Mouse (Mus musculus): ENCODE results near the gene Uri1.

Gene Uri1

DNA sequence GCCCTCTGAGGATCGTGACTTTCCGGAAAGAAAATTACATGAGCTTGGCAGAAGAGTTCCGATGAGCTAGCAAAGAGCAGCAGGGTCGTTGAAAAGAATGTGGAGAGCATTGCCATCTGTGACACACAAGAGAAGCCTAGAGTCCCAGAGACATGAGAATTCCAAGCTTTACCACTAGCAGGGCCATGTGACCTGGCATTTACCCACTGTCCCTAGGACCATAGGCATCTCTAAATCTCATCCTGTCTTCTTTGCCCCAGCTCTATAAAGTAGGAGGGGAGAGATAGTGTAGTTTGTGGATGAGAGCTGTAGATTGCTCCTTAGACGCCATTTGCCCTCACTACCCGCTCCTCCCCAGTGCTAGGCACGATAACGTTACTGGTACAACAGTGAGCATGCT, at the start of gene Uri1:
Gene Uri1 (minus strand): TSS at position 101 of the 400 bp plus-strand sequence.
- DNase-seq (ENCODE audit: extremely low spot score, low read depth, low spot score), result no peak

DNA sequence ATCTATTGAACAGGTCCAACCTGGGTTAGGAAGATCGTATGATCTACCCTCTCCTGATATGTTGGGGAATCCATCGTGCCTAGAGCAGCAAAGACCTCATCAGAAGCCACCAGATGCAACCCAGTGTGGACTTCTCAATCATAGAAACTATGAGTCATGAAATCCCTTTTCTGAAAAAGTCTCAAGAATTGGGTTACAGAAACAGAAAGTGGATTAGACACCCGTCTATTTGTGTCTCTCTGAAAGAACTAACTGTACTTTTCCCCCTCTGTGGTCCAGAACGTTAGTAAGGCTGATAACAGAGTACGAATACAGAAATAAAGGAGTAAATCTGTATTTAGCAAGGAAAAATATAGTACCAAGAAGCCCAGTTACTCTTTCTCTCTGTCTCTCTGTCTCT, 47.7 kb upstream of the Uri1 start:
- no peak for DNase-seq (ENCODE audit: extremely low spot score, low read depth, low spot score)

DNA sequence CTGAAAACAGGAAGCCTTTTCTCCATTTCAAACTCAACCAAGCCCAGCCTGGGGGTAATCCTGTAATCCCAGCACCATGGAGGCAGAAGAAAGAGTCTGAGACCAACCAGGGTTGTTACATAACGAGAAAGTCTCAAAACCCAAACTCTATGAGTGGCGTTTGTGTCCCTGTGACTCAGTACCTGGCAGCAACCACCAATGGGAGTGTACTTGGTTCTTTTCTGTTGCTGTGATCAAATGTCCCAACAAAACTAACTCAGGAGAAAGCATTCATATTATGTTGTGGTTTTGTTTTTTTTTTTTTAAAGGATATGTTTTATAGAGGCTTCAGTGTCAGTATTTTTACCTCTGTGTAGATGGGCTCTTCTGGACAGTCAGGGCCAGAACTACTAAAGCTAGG, 47.3 kb upstream of the Uri1 start:
- DNase-seq (ENCODE audit: extremely low spot score, low read depth, low spot score), result no peak

DNA sequence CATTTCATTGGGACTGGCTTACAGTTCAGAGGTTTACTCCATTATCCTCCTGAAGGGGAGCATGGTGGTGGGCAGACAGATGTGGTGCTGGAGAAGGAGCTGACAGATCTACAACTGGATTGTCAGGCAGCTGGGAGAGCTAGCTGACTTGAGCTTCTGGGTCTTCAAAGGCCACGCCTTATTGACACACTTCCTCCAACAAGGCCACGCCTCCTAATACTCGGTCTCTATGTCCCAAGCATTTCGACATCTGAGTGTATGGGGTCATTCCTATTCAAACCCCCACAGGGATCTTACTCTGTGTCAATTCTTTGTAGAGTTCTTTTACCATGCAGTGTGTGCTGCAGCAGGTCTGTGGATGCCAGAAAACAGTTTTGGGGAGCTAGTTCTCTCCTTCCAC, 41.1 kb upstream of the Uri1 start:
- no peak for DNase-seq (ENCODE audit: extremely low spot score, low read depth, low spot score)

DNA sequence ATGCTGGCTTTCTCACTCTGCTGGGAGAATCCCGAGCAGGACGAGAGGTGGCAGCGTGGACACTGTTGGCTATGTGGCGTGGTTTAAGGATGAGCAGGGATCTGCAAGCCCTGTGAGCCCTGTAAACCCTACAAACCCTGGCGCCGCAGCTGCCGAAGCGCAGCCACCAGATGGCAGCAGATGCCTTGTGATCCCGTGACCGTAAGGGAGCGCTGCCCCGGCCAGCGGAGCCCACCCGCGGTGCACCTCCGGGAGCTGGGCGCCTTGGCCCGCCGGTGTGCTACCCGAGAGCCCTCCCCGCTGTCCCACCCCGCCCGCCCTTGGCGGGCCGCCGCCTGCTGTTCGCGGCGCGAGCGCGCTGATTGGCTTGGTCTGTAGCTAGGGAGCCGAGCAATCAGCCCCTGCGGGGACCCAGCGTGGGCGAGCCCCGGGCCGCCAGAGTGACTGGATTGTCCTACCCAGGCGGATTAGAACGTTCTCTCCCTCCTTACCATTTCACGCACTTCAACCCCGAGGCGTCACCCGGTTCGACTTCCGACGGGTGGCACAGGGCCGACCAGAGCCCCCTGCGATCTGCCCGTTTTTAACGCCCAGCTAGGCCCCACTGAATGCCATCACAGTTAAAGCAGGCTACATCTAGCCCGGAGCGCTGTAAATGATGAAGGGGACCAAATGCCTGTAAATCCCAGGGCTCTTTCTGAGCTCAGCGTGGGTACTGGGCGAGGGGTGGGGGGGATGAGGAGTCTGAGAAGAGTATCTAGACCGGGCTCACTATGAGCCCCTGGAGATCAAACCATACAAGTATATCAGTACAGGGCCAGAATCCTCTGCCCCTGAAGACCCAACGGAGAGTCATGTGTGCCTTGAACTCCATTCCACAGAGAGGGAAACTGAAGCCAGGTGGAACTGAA, 38.0 kb upstream of the Uri1 start:
- peak; percentile 64 for DNase-seq (ENCODE audit: extremely low spot score, low read depth, low spot score)

DNA sequence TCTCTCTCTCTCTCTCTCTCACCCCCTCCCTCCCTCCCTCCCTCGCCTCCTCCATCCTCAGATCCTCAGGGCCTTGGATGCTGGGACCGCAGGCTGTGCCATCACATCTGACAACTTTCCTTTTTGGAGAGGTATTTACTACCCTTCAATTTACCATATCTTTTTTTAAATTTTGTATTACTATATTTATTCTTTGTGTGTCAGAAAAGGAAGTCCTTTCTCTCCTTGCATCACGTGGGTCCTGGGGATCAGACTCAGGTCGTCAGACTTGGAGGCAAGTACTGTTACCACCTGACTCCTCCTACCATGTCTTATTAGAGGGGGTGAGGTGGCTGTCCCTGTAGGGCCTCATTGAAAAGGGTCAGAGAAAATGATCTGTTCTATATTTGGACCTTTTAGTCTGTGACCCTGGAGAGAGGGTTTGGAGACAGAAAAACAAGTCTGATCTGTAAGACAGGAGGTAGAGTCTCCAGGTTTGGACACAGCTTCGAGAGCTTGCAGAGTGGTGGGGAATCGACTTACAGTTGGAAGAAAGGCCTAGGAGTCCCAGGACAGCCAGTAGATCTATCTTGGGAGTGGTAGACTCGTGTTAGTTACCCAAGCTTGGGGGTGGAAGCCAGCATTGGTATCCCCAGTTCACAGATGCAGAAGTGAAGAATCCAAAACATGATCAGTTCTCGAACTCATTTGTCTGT, 36.4 kb upstream of the Uri1 start:
- DNase-seq (ENCODE audit: extremely low spot score, low read depth, low spot score), result no peak

DNA sequence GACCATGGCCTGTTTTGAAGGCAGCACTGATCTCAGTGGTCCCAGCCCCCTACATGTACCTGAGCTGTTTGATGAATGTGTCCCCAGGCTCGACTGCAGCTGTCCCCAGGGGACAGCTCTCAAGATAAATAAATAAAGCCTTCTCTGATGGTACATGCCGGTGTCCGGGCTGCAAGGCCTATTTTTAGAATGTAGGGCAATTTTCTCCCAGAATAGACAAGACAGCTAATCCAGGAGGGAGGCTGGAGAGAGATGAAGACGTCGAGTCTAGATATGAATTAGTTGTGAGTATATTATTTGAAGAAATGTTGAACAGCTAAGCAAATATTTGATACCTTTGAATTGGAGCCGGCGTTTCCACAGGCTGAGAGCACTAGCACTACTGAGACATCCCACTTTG, 35.7 kb upstream of the Uri1 start:
- no peak for DNase-seq (ENCODE audit: extremely low spot score, low read depth, low spot score)

DNA sequence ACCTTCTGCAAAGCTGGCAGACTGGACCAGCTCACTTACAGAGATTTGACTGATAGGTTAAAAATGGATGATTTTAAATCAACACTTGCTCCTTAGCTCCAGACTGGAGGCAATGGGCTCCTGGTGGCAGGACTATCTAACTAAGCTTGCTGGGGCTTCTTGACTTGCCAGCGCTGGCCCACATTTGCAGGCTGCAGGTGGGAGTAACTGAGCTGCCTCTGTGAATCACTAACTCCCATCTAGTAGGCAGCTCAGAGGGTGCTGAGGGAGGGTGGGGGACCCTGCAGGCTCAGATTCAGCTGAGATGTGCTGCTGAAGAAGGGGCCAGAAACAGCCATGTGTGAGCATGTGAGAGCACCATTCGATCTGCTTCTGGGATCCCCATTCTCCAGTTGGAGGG, 32.6 kb upstream of the Uri1 start:
- DNase-seq (ENCODE audit: extremely low spot score, low read depth, low spot score), result no peak

DNA sequence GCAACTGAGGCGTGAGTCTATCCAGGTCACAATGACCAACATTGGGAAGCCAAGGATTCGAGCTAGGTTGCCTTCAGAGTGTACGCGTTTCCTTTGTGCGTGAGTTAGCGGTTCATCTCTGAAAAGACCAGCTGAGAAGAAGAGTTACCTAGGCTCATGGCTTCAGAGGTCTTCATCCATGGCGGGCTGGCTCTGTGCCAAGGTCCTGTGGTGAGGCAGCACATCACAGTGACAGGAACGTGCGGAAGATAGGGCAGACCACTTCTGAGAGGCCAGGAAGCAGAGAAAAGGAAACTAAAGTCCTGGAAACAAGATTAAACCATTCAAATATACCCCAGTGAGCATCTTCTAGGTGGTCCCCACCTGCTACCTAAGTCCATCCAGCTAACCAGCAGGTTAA, 30.9 kb upstream of the Uri1 start:
- no peak for DNase-seq (ENCODE audit: extremely low spot score, low read depth, low spot score)

DNA sequence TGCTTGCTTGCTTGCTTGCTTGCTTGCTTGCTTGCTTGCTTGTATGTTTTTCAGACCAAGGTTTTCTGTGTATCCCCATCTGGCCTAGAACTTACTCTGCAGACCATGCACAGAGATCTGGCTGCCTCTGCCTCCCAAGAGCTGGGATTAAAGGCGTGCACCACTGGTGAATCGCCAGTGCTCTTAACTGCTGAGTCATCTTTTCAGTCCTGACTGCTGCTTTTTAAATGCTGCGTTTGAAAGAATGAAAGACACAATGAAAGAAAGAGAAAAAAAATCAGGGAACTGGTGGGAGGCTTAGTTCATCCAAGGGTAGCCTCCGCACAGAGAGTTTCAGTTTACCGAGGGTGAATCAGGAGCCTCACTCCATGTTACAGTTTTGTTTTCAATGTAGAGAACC, 23.9 kb upstream of the Uri1 start:
- no peak for DNase-seq (ENCODE audit: extremely low spot score, low read depth, low spot score)

DNA sequence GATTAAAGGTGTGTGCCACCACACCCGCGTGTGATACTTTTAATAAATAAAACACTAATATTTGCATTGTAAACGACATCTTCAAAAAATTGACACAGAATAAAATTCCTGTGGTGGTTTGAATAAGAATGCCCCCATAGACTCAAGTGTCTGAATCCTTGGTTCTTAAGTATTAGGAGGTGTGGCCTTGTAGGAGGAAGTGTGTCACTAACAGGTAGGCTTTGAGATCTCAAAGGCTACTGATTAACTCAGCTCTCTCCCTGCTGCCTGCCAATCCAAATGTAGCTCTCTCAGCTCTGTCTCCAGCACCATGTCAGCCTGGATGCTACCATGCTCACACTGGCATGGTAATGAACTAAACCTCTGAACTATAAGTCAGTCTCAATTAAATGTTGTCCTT, 17.9 kb upstream of the Uri1 start:
- DNase-seq (ENCODE audit: extremely low spot score, low read depth, low spot score), result no peak

DNA sequence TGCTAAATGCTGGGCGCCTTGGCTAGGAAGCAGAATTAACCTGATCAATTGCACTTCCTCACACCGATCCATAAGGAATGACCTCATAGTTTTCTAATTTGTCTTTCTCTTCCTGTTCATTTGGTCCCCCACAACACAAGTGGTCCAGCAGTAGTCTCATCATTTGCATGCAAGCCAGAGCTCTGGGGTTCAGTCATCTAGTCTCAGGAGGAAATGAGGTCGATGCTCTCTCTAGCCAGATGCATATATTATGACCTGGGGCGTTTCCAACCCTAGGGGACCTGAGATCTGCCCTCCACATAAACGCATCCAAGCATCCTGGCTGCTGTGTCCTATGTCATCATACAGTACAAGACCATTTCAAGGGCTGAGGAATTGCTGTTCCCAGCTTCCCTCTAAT, 14.2 kb upstream of the Uri1 start:
- no peak for DNase-seq (ENCODE audit: extremely low spot score, low read depth, low spot score)

DNA sequence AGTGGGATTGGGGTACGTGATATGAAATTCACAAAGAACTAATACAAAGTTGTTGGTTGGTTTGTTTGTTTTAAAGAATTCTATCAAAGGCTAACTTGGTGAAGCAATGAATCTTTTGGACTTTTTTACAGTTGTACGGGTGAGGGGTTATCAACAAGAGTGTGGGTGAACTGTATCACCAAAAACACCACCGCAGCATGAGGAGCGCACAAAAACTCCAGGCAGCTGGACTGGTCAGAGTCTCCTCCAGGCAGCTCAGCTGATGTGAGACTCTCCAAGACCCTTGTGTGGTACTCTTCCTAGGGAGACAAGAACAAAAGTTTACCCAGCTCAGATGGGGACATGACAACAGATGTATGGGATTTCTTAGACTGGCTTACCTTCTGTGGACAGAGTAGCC, 7.8 kb upstream of the Uri1 start:
- no peak for DNase-seq (ENCODE audit: extremely low spot score, low read depth, low spot score)

DNA sequence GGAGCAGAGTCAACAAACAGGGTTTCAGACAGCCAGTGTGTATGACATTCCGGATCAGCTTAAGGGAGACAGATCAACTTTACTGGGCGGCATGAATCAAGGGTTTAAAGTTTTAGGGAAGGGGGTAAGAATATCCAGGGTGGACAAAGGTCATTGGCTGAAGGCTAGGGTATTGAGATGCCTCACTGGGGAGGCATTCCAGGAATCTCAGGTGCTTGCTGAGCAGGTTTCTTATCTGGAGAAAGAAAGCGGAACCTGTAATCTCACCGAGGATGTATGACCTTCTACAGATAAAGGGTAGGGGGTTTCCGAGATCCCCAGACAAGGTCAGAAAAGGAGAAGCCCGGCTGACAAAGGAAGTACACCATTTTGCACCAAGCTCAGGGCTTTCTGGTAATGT, 7.3 kb upstream of the Uri1 start:
- no peak for DNase-seq (ENCODE audit: extremely low spot score, low read depth, low spot score)

DNA sequence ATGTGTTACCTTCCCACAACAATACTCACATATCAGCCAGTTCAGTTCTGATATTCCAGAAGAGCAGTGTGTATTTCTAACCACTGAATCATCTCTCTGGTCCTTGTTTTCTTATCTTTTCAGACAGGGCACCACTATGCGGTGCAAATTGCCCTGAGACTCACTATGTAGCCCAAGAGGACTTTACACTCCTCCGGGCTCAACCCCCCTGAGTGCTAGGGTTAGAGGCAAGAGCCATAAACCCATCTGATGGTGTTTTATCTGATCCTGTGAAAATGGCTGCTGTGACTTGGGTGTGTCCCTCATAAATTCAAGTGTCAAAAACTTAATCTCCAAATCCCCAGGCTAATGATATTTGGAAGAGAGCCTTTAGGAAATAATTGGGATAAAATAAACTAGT, 6.6 kb upstream of the Uri1 start:
- no peak for DNase-seq (ENCODE audit: extremely low spot score, low read depth, low spot score)

DNA sequence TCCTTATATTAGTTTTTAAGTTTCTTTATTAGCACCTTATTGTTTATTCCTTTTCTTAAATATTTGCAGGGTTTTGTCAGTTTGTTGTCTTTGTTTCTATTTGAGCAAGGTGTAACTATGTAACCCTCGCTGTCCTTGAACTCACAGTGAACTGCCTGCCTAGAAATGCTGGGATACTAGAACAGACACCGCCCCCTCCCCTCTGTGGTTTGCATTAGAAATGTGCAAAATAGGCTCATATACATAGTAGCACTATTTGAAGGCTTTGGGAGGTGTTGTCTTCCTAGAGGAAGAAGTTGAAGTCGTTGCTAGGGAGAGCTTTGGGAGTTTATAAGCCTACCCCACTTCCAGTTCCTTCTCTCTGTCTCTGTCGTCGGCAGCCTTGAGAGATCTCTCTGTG, 5.7 kb upstream of the Uri1 start:
- DNase-seq (ENCODE audit: extremely low spot score, low read depth, low spot score), result no peak

DNA sequence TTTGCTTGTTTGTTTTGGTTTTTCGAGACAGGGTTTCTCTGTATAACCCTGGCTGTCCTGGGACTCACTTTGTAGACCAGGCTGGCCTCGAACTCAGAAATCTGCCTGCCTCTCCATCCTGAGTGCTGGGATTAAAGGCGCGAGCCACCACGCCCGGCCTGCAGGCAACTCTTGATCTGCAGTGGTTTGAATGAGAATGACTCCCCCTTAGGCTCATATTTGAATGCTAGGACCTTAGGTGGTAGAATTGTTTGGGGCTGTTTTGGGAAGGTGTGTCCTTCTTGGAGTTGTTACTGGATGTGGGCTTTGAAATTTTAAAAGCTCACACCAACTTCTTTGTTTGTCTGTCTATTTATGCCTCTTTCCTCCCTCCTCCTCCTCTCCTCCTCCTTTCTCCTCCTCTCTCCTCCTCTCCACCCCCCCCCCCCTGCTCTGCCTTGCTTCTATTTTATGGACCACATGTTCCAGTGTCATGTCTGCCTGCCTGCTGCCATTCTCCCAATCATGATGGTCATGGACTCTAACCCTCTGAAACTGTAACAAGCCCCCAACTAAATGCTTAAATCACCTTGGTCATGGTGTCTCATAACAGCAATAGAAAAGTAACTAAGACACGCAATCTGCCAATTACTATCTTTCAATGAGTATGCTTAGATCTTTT, 4.7 kb upstream of the Uri1 start:
- DNase-seq (ENCODE audit: extremely low spot score, low read depth, low spot score), result no peak

DNA sequence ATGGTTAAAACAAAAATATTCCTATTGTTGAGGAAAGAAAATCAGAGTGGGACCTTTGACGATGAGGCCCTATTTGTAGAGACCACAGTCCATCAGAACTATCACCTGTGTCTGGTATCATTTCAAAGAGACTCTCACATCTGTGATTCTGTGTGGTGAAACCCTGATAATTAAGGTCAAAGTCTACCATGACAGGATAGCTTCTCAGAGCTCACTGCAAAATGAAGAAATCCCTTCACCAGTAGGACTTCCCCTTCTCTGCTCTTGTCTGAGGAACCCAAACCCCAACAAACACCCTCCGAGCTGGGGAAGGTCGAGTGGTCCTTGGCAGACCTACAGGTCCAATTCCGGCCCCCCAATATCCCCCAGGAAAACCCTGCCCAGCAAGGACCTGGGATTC, 1.5 kb upstream of the Uri1 start:
- DNase-seq (ENCODE audit: extremely low spot score, low read depth, low spot score), result no peak

DNA sequence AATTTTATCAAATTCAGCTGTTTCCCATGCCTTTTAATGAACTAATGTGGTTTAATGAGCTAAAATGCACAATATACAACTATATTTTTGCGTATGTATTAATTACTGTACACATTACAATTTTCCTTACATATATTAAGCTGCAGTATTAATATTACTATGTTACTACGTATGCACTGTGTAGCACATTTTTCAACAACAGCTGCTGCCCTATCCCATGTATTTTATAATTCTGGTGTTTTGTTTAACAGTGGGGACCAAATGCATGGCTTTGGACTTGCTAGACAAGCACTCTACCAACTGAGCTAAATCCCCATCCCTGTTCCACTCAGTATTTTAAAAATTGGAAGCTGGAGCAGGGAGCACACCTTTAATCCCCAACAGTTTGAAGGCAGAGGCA, 3.6 kb downstream of the Uri1 start:
- DNase-seq (ENCODE audit: extremely low spot score, low read depth, low spot score), result no peak

DNA sequence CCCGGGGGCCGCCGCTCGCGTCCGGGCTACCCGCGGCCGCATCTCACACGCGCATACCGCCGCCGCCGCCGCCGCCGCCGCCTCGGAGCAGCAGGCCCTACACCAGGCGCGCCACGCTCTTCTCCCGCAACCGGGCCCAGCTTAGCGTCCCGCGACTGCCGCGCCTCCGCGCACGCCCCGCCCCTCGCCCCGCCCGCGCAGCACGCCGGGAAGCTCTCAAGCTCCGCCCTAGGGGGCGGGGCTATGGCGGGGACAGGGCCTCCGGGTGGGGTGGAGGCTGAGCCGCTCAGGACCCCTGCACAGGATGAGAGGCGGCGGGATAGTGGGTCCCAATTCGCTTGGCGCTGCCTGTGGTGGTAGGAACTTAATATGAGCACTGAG, 4.0 kb downstream of the Uri1 start:
- DNase-seq (ENCODE audit: extremely low spot score, low read depth, low spot score), result peak; percentile 52

DNA sequence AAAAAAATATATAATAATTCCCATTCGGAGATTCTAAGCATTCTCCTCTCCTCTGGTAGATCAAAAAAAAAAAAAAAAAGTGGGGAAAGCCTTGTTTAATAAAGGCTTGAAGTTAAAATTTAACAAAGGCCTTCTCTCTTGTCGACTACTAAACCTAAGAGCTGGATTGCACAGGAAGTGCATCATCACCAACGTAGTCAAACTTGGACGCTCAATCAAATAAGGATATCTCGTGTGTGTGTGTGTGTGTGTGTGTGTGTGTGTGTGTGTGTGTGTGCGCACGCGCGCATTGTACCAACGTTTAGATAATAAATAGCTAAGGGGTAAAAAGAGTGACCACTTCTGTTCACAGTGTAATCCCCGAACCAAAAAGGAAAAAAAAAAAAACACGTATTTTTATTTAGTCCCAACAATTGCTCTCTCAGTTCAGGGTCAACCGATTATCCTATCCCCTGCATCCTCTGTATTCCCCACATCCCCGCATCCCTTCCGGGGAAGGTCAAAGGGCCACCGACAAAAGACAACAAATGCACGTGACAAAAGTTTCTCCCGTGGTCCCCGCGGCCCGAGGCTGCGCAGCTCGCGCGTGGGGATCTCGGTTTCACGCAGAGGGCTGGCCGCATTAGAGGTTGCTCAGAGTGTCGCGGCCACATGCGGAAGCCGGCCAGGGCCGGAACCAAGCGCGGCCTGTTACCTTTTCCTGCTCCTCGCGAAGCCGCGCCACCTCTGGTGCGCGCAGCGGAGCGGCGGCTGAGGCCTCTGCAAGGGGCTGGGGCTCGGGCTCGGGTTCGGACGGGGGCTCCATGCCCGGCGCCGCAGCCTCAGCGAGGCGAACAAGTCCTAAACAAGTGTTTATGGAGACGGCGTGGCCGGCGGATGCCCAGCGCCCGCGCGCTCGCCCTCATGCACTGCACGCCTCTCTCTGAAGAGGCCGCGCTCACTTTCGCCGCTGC, 4.7 kb downstream of the Uri1 start:
- no peak for DNase-seq (ENCODE audit: extremely low spot score, low read depth, low spot score)

Measured in hindlimb bud, embryonic 11.5 days (tissue).